Mouse (Mus musculus): ENCODE measurements around the gene Cpd.

Cpd gene

GRCm38 (mm10) chr11:76846878-76847222 lies at the start of gene Cpd:
Cpd (minus strand) TSS chr11:76847018.
- DNase-seq (ENCODE audit: low read depth, low spot score) = peak; percentile 88

- DNase-seq (ENCODE audit: low read depth, low spot score) = no peak
Observed at GRCm38 (mm10) chr11:76896360-76896759, 49.5 kb upstream of the Cpd start.

DNA sequence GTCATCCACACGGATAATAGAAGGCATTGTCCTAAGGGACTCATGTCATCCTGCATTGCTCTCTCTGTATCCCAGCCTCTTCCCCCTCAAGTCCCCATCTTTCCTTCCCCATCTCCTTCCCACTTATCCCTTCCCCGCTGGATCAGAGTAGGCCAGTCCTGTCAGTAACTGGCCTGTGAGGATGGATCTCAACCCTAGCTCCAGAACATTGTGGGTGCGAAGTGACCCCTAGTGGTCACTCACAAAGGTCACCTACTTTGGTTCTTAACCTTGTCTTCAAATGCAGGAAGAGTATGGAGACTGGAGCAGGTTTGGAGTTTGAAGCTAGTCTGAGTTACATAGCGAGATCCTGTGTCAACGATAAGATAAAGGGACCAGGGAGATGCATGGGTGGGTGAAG lies 47.4 kb upstream of the Cpd start:
- DNase-seq (ENCODE audit: low read depth, low spot score) = peak; percentile 76

GRCm38 (mm10) chr11:76893570-76893969 lies 46.8 kb upstream of the Cpd start:
- no peak for DNase-seq (ENCODE audit: low read depth, low spot score)

DNA sequence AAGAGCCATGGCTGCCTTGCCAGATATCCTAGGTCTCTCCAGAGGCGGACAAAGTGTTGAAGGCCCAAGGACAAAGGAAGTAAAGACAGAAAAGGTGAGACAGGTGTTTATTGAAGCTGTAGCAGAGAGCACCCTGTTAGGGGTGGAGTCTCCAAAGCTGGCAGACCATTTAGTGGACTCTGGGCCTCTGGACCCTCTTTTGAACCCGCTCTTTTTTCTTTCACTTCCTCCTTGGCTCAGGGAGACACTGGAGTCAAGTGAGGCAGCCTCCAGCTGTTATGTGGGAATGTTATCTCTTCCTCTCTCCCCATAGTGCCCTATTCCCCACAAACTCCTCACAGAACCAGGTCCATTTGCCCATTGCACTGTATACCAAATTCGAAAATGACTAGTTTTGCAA lies 46.2 kb upstream of the Cpd start:
- no peak for DNase-seq (ENCODE audit: low read depth, low spot score)

GRCm38 (mm10) chr11:76891738-76892349 lies 45.0 kb upstream of the Cpd start:
- peak; percentile 29 for DNase-seq (ENCODE audit: low read depth, low spot score)

GRCm38 (mm10) chr11:76891171-76891570 lies 44.4 kb upstream of the Cpd start:
- DNase-seq (ENCODE audit: low read depth, low spot score) = peak; percentile 9

- DNase-seq (ENCODE audit: low read depth, low spot score) = peak; percentile 58
Observed at GRCm38 (mm10) chr11:76889339-76890164, 42.7 kb upstream of the Cpd start.

GRCm38 (mm10) chr11:76884451-76884850 lies 37.6 kb upstream of the Cpd start:
- DNase-seq (ENCODE audit: low read depth, low spot score) = no peak

DNA sequence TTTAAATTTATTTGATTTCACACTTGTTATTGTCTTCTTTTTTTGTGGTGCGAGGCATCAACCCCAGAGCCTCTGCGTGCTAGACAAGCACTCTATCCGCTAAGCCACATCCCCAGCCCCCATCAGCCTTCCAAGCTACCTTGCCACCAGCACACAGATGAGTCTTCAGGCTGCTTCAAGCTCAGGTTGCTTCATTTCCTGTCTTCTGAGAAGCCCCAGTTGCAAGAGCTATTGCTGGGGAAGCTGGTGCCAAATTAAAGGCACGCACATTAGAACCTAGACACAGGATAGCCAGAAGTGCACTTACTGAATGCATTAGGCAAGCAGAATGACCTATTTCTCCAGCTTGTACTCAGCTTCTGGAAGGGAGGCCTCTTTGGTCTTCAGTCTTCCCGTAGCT lies 33.0 kb upstream of the Cpd start:
- peak; percentile 62 for DNase-seq (ENCODE audit: low read depth, low spot score)

- peak; percentile 13 for DNase-seq (ENCODE audit: low read depth, low spot score)
Observed at GRCm38 (mm10) chr11:76874766-76875165, 27.9 kb upstream of the Cpd start.

GRCm38 (mm10) chr11:76873865-76874264 lies 27.0 kb upstream of the Cpd start:
- DNase-seq (ENCODE audit: low read depth, low spot score) = no peak

DNA sequence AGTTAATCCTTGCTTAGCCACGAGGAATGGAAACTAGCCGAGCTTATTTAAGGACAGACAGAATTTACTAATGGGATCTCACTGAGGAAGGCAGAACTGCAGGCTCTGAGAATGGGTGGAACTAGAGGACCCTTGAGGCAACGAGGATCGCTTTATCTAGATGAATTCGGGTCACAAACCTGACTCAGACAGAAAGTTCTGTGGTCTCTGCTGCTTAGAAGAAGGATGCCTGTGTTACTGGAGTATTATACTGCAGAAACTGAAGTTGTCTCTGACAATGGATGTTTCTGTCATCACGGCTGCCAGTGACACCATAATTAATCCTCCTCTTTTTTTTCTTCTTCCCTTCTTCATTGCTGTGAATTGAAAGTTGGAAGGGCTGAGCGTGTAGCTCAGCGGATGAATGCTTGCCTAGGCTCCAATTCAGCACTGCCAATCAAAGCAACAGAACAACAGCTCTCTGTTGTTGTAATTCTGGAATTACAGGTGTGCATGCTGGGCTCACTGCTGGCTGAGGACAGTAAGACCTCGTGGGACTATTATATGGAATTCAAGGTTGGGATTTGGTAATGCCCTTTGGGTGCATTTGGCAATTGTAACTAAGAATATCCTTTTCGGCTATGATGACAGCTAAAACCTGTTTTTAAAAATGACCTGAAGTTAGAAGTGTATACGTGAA lies 25.9 kb upstream of the Cpd start:
- DNase-seq (ENCODE audit: low read depth, low spot score) = no peak

DNA sequence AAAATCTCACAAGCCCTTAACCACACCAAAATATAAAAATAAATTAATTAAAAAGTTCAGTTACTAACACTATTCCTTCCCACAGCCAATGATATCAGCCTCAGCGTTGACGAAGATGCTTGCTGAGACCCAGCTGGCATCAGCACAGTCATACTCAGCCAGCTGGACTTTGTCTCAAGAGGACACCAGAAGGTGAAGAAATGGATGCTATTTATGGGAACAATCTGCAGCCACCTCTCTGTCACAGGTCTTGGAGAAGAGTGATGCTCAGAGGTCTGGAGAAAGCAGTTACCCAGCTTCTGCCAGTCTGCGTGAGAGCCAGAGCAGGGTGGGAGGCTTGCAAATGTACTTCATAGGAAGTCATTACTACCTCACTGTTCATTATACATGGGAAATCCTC lies 14.4 kb upstream of the Cpd start:
- DNase-seq (ENCODE audit: low read depth, low spot score) = no peak

GRCm38 (mm10) chr11:76859261-76859660 lies 12.4 kb upstream of the Cpd start:
- DNase-seq (ENCODE audit: low read depth, low spot score) = no peak

DNA sequence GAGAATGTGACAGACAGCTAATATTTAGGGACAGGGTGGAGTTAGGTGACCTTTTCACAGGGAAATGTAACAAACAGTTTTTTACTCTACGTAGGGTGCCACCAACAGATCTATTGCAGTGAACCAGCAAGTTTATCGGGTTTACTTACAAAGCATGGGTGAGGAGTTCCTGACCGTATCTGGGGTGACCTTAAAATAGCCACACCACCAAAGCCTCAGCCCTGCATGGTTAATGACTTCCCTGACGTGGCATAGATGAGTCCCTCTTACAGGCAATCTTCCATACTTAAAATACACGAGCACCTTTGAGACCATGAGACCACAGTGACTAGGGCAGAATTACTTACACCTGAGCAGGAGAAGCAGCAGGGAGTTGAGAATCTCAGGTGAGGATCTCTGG lies 12.0 kb upstream of the Cpd start:
- no peak for DNase-seq (ENCODE audit: low read depth, low spot score)

DNA sequence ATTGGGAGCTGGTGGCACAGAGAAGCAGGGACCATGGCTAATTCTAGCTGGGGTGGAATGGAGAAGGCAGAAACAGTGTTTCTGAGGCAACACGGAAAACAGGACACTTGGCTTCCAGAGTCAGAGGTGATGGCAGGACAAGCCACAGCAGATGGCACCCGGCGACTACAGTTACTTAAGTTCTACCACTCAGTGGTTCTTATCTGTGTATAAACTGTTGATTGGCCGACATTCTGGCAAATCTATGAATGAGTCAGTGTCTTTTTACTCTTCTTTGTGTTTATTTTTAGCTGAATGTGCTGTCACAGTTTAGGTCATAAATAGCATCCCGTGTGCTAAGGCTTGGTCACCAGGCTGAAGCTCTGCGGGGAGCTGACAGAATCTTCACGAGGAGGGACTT lies 10.3 kb upstream of the Cpd start:
- no peak for DNase-seq (ENCODE audit: low read depth, low spot score)

DNA sequence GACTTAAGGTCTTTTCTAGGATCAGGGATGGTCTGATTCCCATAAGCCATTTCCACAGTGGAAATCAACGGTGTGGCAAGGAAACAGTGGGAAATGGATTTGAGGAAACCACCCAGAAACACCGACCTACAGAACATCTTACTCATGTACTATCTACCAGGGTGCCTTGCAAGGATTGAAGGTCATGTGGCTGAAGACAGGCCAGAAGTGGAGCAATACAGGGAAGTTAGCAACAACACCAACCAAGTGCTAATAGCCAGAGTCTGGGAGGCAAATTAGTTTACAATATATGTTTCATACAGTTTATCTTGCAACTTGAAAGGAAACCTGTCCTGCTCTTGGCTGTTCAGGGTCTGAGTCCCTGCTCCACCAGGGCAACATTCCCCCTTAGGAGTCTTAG lies 9.8 kb upstream of the Cpd start:
- DNase-seq (ENCODE audit: low read depth, low spot score) = no peak

DNA sequence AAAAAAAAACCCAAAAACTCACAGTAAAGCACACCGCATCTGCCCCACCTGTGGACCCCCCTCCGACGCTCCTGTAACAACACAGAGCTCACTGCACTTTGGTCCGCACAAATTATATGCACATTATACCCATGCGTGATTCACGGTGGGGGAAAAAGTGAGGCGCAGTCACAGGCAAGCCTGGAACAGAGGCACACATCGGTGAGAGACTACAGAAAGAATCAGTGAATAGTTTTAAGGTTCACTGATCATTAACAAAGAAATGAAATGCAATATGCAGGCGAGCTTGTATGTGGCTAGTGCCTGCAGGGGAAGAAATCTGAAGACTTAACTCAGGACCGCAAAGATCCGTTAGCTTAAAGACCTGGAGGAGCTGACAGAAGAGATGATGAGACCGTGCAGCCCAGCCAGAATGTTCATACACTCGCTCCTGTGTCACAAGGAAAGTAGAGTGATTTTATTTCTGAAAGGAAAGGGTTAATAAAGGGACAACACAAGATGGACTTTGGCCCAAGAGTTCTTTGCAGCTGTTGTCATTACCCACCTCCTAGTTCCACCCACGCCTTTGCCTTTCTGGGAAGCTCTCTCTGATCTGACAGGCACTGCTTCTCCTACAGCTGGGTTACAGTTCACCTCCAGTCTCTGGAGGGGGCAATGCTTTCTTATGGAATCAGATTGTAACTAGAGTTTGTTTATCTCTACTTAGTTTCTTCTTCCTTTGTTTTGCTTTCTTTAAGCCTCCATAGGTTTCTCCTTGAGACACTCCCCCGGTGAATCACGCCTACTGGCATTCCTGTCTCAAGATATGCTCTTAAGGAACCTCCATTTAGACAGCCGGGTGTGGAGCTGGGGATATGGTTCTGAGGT lies 7.9 kb upstream of the Cpd start:
- DNase-seq (ENCODE audit: low read depth, low spot score) = no peak

GRCm38 (mm10) chr11:76851512-76851911 lies 4.7 kb upstream of the Cpd start:
- DNase-seq (ENCODE audit: low read depth, low spot score) = peak; percentile 48

GRCm38 (mm10) chr11:76849596-76849995 lies 2.8 kb upstream of the Cpd start:
- no peak for DNase-seq (ENCODE audit: low read depth, low spot score)

DNA sequence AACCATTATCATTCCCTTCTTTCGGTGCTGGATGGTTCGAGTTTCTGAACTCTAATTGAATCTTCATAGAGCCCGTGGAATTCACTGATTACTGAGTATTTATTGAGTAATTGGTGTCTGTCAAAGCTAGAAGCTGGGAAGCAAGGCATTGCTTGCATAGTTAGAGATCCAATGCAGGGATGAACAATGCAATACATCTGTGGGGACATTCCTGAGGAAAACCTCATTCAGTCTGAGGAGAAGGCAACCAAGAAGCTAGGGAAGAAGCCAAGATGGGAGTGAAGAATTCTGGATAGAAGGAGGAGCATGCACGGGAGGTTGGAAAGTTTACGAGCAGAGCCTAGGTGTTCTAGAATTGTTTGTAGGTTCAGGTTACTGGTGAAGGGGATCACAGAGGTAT lies 1.3 kb upstream of the Cpd start:
- no peak for DNase-seq (ENCODE audit: low read depth, low spot score)
